Mouse (Mus musculus) neural tube, embryonic 15.5 days (tissue): Measurements from ENCODE around the gene Prr18. TPM values are rescaled to one million over a fixed set of nuclear protein-coding genes. Genes with fewer than 3 reads are reported as not detected.

Experiments used
- polyA plus RNA-seq: library from polyadenylated mRNA; unstranded; fragments of >200 nt; fragmentation: Nextera tagmentation; extraction: Ambion mirVana; gene quantifications from 2 replicates; pipeline ENCODE4 v1.2.1, GENCODE M21; 2015

The Prr18 gene
- polyA plus RNA-seq, 1 experiment from 2014 or later, result 18.4 TPM

Other genes starting within 250 kb of the Prr18 start
- gene Gm49673, start 189.7 kb upstream of the Prr18 start, polyA plus RNA-seq, result 0.27 TPM in 1 of 2 replicates, not detected in the other
- gene Rnaset2a, start 189.4 kb upstream of the Prr18 start, polyA plus RNA-seq, result 12.6 and 17.6 TPM in 2 replicates
- 29.3 and 31.3 TPM in 2 replicates for gene Fgfr1op, start 172.0 kb upstream of the Prr18 start, polyA plus RNA-seq
- gene Ccr6, start 101.4 kb upstream of the Prr18 start, polyA plus RNA-seq, result 0.37 TPM in 1 of 2 replicates, not detected in the other
- gene Mpc1, start 54.6 kb upstream of the Prr18 start, polyA plus RNA-seq, result 382 and 460 TPM in 2 replicates
- gene Sft2d1, start 26.4 kb upstream of the Prr18 start, polyA plus RNA-seq, result 161 and 176 TPM in 2 replicates
- 0.65 and 0.79 TPM in 2 replicates for gene T2, start 18.5 kb downstream of the Prr18 start, polyA plus RNA-seq
- gene T, start 97.0 kb downstream of the Prr18 start, polyA plus RNA-seq, result 0.31 and 0.35 TPM in 2 replicates
- gene Pde10a, start 187.9 kb downstream of the Prr18 start, polyA plus RNA-seq, result 10.6 and 12.5 TPM in 2 replicates
- not detected in 2 replicates for gene Gm17087, start 229.5 kb downstream of the Prr18 start, polyA plus RNA-seq